Mouse (Mus musculus): ENCODE data around the gene Gm6268. TPM values are rescaled to one million over a fixed set of nuclear protein-coding genes. Genes with fewer than 3 reads are reported as not detected.

Gm6268 gene
- polyA plus RNA-seq, 1 experiment from 2014 or later, result not detected

Small RNAs within 50 kb of the gene (microRNA-seq; reads per million reads assigned to microRNA genes)
- not detected for gene Gm44485

Other genes starting within 250 kb of the Gm6268 start
- 69.7 and 73.9 TPM in 2 replicates for gene Zcchc12, start 205.4 kb upstream of the Gm6268 start, polyA plus RNA-seq (2016; fragmentation: Nextera tagmentation; extraction: Ambion mirVana)
- gene Lonrf3, start 72.9 kb upstream of the Gm6268 start, polyA plus RNA-seq (2016; fragmentation: Nextera tagmentation; extraction: Ambion mirVana), result 0.79 and 1.1 TPM in 2 replicates
- not detected in 2 replicates for gene Gm14569, start 90.5 kb downstream of the Gm6268 start, polyA plus RNA-seq (2016; fragmentation: Nextera tagmentation; extraction: Ambion mirVana)
- 482 and 511 TPM in 2 replicates for gene Pgrmc1, start 196.9 kb downstream of the Gm6268 start, polyA plus RNA-seq (2016; fragmentation: Nextera tagmentation; extraction: Ambion mirVana)
- 4.2 and 4.4 TPM in 2 replicates for gene Akap17b, start 244.1 kb downstream of the Gm6268 start, polyA plus RNA-seq (2016; fragmentation: Nextera tagmentation; extraction: Ambion mirVana)

All from hindbrain, embryonic 12.5 days (tissue).